Mouse (Mus musculus) hindbrain, embryonic 14.5 days (tissue): ENCODE data around the gene A530064D06Rik. TPM values are rescaled to one million over a fixed set of nuclear protein-coding genes. Genes with fewer than 3 reads are reported as not detected.

Experiments
- ATAC-seq: fragments of 200-750 bp; cut with Nextera tagmentation; 2 replicates; pipeline ENCODE4 v1.8.0; 2017; ENCODE audit warnings: moderate number of reproducible peaks, mild to moderate bottlenecking, moderate TSS enrichment, moderate library complexity; ENCODE audit not compliant: low FRiP score
- DNase-seq: peaks from one replicate; pipeline ENCODE4 v3.0.0-alpha.2; 2015; ENCODE audit warnings: low spot score
- H3K27ac ChIP-seq: fragments of 300-500 bp; sonication (generic); 2 replicates; pipeline ENCODE4 v1.5.1; 2014; ENCODE audit warnings: mild to moderate bottlenecking, moderate library complexity
- H3K27me3 ChIP-seq: fragments of 300-500 bp; sonication (generic); 2 replicates; pipeline ENCODE4 v1.6.1; 2014; ENCODE audit warnings: mild to moderate bottlenecking, low read length, mixed read lengths; ENCODE audit not compliant: control insufficient read depth, insufficient read depth
- H3K36me3 ChIP-seq: fragments of 300-500 bp; sonication (generic); replicated peaks from 2 replicates; pipeline ENCODE4 v1.6.1; 2014; ENCODE audit not compliant: control insufficient read depth, insufficient read depth
- H3K4me1 ChIP-seq: fragments of 300-500 bp; sonication (generic); replicated peaks from 2 replicates; pipeline ENCODE4 v1.6.1; 2014; ENCODE audit warnings: antibody characterized with exemption, low read length, mixed read lengths; ENCODE audit not compliant: control insufficient read depth, insufficient read depth
- H3K4me2 ChIP-seq: fragments of 300-500 bp; sonication (generic); replicated peaks from 2 replicates; pipeline ENCODE4 v1.6.1; 2014; ENCODE audit warnings: mild to moderate bottlenecking, moderate library complexity
- H3K4me3 ChIP-seq: fragments of 300-500 bp; sonication (generic); replicated peaks from 2 replicates; pipeline ENCODE4 v1.5.1; 2014; ENCODE audit warnings: mild to moderate bottlenecking, low read length
- H3K9ac ChIP-seq: fragments of 300-500 bp; sonication (generic); 2 replicates; pipeline ENCODE4 v1.6.1; 2014
- H3K9me3 ChIP-seq: fragments of 300-500 bp; sonication (generic); 2 replicates; pipeline ENCODE4 v1.6.1; 2016; ENCODE audit warnings: low read length; ENCODE audit not compliant: control insufficient read depth
- WGBS: fragments of 180-500 bp; shearing (Covaris S2); extraction: QIAGEN DNeasy Blood & Tissue Kit; methylation state at CpG from one replicate; pipeline ENCODE4 v1.1.7; 2014; 5-methylcytosine and 5-hydroxymethylcytosine counted together
- polyA plus RNA-seq: library from polyadenylated mRNA; unstranded; fragments of >200 nt; fragmentation: Nextera tagmentation; extraction: Ambion mirVana; gene quantifications from 2 replicates; pipeline ENCODE4 v1.2.1, GENCODE M21; 2014

Gene A530064D06Rik
- polyA plus RNA-seq, 1 experiment from 2014 or later: not detected

GRCm38 (mm10) chr17:48099312-48099711 is 67.8 kb downstream of the A530064D06Rik start:
- peaks cover 16% of the 10 kb centered on the region for H3K4me1 ChIP-seq
- WGBS: 9% methylated on average over 11 of the region's 11 CpGs
- no peak overlapping the region for H3K4me3 ChIP-seq
- H3K9ac ChIP-seq: no peak overlapping the region
- H3K4me2 ChIP-seq: no peak overlapping the region; the same call in 1 of the 2 replicates
- ATAC-seq (no peak), DNase-seq (no peak)
- no peaks in the 10 kb centered on the region for H3K9me3 ChIP-seq
- no peak overlapping the region for H3K27ac ChIP-seq
- H3K27me3 ChIP-seq: peaks cover 61% of the 10 kb centered on the region
- H3K36me3 ChIP-seq: no peaks in the 10 kb centered on the region

Other genes with a start within 250 kb of the A530064D06Rik start
- 34.3 and 35.1 TPM in 2 replicates for gene Foxp4, start 242.6 kb downstream of the A530064D06Rik start, polyA plus RNA-seq
- not detected in 2 replicates for gene 1700122O11Rik, start 129.0 kb downstream of the A530064D06Rik start, polyA plus RNA-seq
- gene 1700067P10Rik, start 78.0 kb downstream of the A530064D06Rik start, polyA plus RNA-seq: 0.18 TPM in 1 of 2 replicates, not detected in the other
- gene 9830107B12Rik, start 21.0 kb downstream of the A530064D06Rik start, polyA plus RNA-seq: not detected in 2 replicates
- gene Trem1, start 65.5 kb upstream of the A530064D06Rik start, polyA plus RNA-seq: not detected in 2 replicates
- gene Trem3, start 80.5 kb upstream of the A530064D06Rik start, polyA plus RNA-seq: not detected in 2 replicates
- 0.44 TPM in 1 of 2 replicates, not detected in the other for gene Treml4, start 97.0 kb upstream of the A530064D06Rik start, polyA plus RNA-seq
- 0.09 TPM in 1 of 2 replicates, not detected in the other for gene Treml2, start 132.2 kb upstream of the A530064D06Rik start, polyA plus RNA-seq
- 0.05 and 0.18 TPM in 2 replicates for gene B430306N03Rik, start 148.9 kb upstream of the A530064D06Rik start, polyA plus RNA-seq
- gene Trem2, start 179.1 kb upstream of the A530064D06Rik start, polyA plus RNA-seq: 4.0 and 4.8 TPM in 2 replicates
- gene Treml1, start 192.6 kb upstream of the A530064D06Rik start, polyA plus RNA-seq: 0.37 and 0.60 TPM in 2 replicates
- gene Nfya, start 242.6 kb upstream of the A530064D06Rik start, polyA plus RNA-seq: 16.4 and 16.5 TPM in 2 replicates
- gene Oard1, start 242.7 kb upstream of the A530064D06Rik start, polyA plus RNA-seq: 36.2 and 36.3 TPM in 2 replicates